Mouse (Mus musculus) G1E (cell line): ENCODE measurements at regions not wholly inside any gene's neighbourhood (a gene's known extent, or its start where the extent isn't known, plus 50 kb on each side); places are given as distances from the start of the nearest gene placed in this dataset.

Source experiments
- CTCF ChIP-seq: IDR thresholded peaks from 2 replicates; pipeline ENCODE4 v1.5.1; 2012; ENCODE audit warnings: low read depth, low read length, inconsistent platforms, mixed read lengths
- GATA1 ChIP-seq: IDR thresholded peaks from 2 replicates; pipeline ENCODE4 v1.6.1; 2012; ENCODE audit warnings: borderline replicate concordance, low read length, inconsistent platforms, mixed read lengths
- GATA2 ChIP-seq: IDR thresholded peaks from 2 replicates; pipeline ENCODE4 v1.6.1; 2012; ENCODE audit warnings: low read depth, low read length, inconsistent platforms, borderline replicate concordance
- POLR2AphosphoS5 ChIP-seq: IDR thresholded peaks from 2 replicates; pipeline ENCODE4 v1.6.1; 2012; ENCODE audit warnings: low read depth, low read length, inconsistent platforms; ENCODE audit not compliant: insufficient replicate concordance
- TAL1 ChIP-seq: conservative IDR thresholded peaks from 2 replicates; pipeline ENCODE4 v1.6.1; 2012; ENCODE audit warnings: low read depth, low read length, inconsistent platforms, mixed read lengths

DNA sequence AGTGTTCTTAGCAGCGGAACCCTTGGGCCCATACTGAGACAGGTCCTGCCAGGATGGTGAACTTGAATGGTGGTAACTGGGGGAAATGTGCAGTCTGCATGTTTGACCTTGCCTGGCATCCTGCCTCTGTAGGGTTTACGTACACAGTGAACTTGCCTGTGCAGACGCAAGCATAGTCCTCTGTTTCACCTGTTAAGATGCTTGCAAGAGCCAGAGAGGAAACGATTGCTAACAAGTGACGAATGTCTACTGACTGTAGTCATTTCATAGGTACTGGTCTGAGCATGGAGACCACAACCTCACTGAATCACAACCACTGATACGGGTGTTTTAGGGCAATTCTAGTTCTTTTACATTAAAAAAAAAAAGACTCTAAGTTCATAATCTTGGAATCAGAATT, 76.7 kb downstream of the Icos start:
- TF ChIP-seq GATA1, result no peak
- TF ChIP-seq CTCF, result no peak
- TF ChIP-seq TAL1, result no peak
- TF ChIP-seq GATA2, result no peak
- TF ChIP-seq POLR2AphosphoS5, result no peak
